Mouse (Mus musculus) bone marrow macrophage, adult 2 months (primary cell): ENCODE data around the gene Dcun1d2.

ENCODE experiments used
- CTCF ChIP-seq: IDR thresholded peaks from 2 replicates; pipeline ENCODE4 v1.5.1; 2012; ENCODE audit warnings: low read depth, mild to moderate bottlenecking, low read length, moderate library complexity
- POLR2A ChIP-seq: IDR thresholded peaks from 2 replicates; pipeline ENCODE4 v1.6.1; 2012; ENCODE audit warnings: mild to moderate bottlenecking, low read depth, low read length, borderline replicate concordance

GRCm38 (mm10) chr8:13276941-13277447, 10.9 kb downstream of the Dcun1d2 start:
- TF ChIP-seq POLR2A (no peak), CTCF (no peak)
